Mouse (Mus musculus) midbrain, embryonic 11.5 days (tissue): ENCODE results near the gene Zfp653. TPM values are rescaled to one million over a fixed set of nuclear protein-coding genes. Genes with fewer than 3 reads are reported as not detected.

ENCODE experiments used
- ATAC-seq: fragments of 200-750 bp; cut with Nextera tagmentation; 2 replicates; pipeline ENCODE4 v1.8.0; 2017; ENCODE audit warnings: moderate TSS enrichment, moderate library complexity; ENCODE audit not compliant: low FRiP score
- DNase-seq: peaks from one replicate; pipeline ENCODE4 v3.0.0; 2015; ENCODE audit warnings: low spot score; ENCODE audit errors: missing footprints
- H3K27ac ChIP-seq: fragments of 300-500 bp; sonication (generic); 2 replicates; pipeline ENCODE4 v1.5.1; 2014; ENCODE audit warnings: low read depth, low read length
- H3K27me3 ChIP-seq: fragments of 300-500 bp; sonication (generic); 2 replicates; pipeline ENCODE4 v1.6.1; 2014; ENCODE audit warnings: mild to moderate bottlenecking, low read length, moderate library complexity, mixed read lengths; ENCODE audit not compliant: control insufficient read depth, insufficient read depth
- H3K36me3 ChIP-seq: fragments of 300-500 bp; sonication (generic); 2 replicates; pipeline ENCODE4 v1.6.1; 2014; ENCODE audit warnings: mild to moderate bottlenecking, low read length, moderate library complexity, mixed read lengths; ENCODE audit not compliant: control insufficient read depth, insufficient read depth
- H3K4me1 ChIP-seq: fragments of 300-500 bp; sonication (generic); 2 replicates; pipeline ENCODE4 v1.6.1; 2014; ENCODE audit warnings: low read length; ENCODE audit not compliant: control insufficient read depth, insufficient read depth
- H3K4me2 ChIP-seq: fragments of 300-500 bp; sonication (generic); 2 replicates; pipeline ENCODE4 v1.6.1; 2014; ENCODE audit warnings: mild to moderate bottlenecking, moderate library complexity
- H3K4me3 ChIP-seq: fragments of 300-500 bp; sonication (generic); 2 replicates; pipeline ENCODE4 v1.5.1; 2014; ENCODE audit warnings: low read depth, low read length
- H3K9ac ChIP-seq: fragments of 300-500 bp; sonication (generic); 2 replicates; pipeline ENCODE4 v1.6.1; 2014; ENCODE audit warnings: low read length
- H3K9me3 ChIP-seq: fragments of 300-500 bp; sonication (generic); 2 replicates; pipeline ENCODE4 v1.6.1; 2016; ENCODE audit warnings: low read length; ENCODE audit not compliant: control insufficient read depth
- WGBS: fragments of 180-500 bp; shearing (Covaris S2); extraction: QIAGEN DNeasy Blood & Tissue Kit; methylation state at CpG from one replicate; pipeline ENCODE4 v1.1.7; 2014; 5-methylcytosine and 5-hydroxymethylcytosine counted together
- microRNA-seq: library from miRNA; unstranded; fragments of <30 nt; microRNA quantifications from one replicate; pipeline ENCODE4, GENCODE M21; 2017
- polyA plus RNA-seq: library from polyadenylated mRNA; unstranded; fragments of >200 nt; fragmentation: Nextera tagmentation; extraction: Ambion mirVana; gene quantifications from 2 replicates; pipeline ENCODE4 v1.2.1, GENCODE M21; 2014

Gene Zfp653
- polyA plus RNA-seq, 1 experiment from 2014 or later, result 7.6 TPM

DNA sequence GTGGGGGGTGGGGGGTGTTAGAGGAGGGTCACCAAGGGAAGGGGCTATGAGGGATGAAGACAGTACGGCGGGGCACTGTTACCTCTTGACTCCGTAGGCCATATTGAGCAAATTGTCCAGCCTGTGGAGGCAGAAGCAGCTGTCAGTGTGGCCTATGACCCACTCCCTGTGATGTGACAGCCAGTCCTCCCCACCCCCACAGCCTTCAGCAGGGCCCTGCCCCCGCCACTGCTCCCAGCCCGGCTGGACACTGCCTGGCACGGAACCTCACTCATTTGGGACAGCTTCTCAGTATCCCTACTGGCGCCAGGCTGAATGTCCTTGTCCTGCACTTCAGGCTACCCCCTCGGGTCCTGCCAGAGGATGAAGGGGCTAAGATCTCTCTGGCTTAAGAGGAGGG is 46.6 kb downstream of the Zfp653 start:
- Histone ChIP-seq H3K27ac (no peak overlapping the region), H3K4me1 (peaks cover 23% of the 10 kb centered on the region), H3K36me3 (peaks cover 12% of the 10 kb centered on the region), H3K4me3 (no peak overlapping the region), H3K9ac (no peak overlapping the region), H3K4me2 (no peak overlapping the region), H3K27me3 (no peaks in the 10 kb centered on the region), H3K9me3 (no peaks in the 10 kb centered on the region)
- no peak for DNase-seq
- 58% methylated on average over 8 of the region's 8 CpGs for WGBS
- peak; percentile 64 for ATAC-seq

DNA sequence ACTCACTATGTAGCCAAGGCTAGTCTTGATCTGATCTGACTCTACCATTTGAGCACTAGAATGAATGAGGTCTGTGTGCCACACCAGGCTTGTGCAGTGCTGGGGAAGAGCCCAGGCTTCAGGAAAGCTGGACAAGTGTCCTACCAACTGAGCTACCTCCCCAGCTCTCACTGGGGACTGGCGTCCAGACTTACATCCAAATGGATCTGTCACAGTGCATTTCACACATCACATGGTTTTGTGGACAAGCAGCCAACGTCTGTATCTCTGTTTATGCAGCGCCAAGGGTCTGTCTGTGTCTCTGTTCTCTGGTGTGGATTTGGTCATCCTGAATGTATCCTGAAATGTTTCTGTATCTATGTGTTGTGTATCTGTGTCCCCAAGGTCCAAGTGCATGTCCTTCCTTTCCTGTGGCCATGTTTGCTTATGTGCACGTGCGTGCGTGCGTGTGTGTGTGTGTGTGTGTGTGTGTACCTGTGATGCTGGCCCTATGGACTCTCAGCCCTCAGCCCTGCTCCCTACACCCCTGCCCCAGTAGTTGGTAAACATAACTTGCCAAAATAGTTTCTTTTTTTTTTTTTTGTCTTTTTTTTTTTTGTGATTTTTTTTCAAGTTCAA is 53.9 kb downstream of the Zfp653 start:
- no peak overlapping the region for H3K27ac ChIP-seq
- no peak overlapping the region for H3K4me3 ChIP-seq
- DNase-seq (no peak), ATAC-seq (no peak)
- no peaks in the 10 kb centered on the region for H3K9me3 ChIP-seq
- H3K4me1 ChIP-seq, result no peaks in the 10 kb centered on the region; the same call in 1 of the 2 replicates
- H3K27me3 ChIP-seq, result no peaks in the 10 kb centered on the region
- no peak overlapping the region for H3K4me2 ChIP-seq
- no peak overlapping the region for H3K9ac ChIP-seq
- 75% methylated on average over 7 of the region's 7 CpGs for WGBS
- H3K36me3 ChIP-seq, result peaks cover 18% of the 10 kb centered on the region

DNA sequence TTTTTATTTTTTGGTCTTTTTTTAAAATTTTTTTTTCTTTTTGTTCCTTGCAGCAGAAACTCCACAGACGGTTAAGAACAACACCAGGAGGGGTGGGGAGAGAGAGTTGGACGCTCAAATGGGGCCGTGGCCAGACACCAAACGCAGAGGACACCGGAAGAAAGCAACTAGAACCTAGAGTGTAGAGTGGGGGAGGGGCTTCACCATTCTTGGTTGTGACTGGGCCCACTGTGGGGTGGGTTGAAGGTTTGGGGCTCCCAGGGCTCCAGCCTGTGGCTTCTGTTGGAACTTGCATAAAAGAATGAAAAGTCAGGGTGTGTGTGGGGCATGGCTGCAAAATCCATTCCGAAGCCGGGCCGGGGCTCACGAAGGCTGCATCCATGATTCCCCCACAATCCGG is 54.9 kb downstream of the Zfp653 start:
- Histone ChIP-seq H3K4me1 (no peaks in the 10 kb centered on the region; the same call in 1 of the 2 replicates), H3K27ac (no peak overlapping the region), H3K27me3 (no peaks in the 10 kb centered on the region), H3K4me2 (no peak overlapping the region), H3K36me3 (peaks cover 22% of the 10 kb centered on the region), H3K9ac (no peak overlapping the region), H3K9me3 (no peaks in the 10 kb centered on the region), H3K4me3 (no peak overlapping the region)
- ATAC-seq (no peak), DNase-seq (no peak)
- 74% methylated on average over 10 of the region's 10 CpGs for WGBS

DNA sequence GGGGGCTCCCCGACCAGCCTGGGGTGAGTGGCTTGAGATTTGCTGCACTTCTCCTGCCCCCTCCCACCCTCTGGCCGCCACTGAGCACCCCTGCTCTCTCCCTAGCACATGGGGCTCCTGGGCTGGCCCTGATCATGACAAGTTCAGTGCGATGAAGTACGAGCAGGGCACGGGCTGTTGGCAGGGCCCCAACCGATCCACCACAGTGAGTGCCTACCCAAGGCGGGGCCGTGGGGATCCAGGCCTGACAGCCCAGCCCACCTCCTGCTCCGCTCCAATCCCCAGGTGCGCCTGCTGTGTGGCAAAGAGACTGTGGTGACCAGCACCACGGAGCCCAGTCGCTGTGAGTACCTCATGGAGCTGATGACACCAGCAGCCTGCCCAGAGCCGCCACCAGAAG is 58.4 kb downstream of the Zfp653 start:
- no peaks in the 10 kb centered on the region for H3K27me3 ChIP-seq
- ATAC-seq (peak; percentile 22; the same call in 1 of the 2 replicates), DNase-seq (peak; percentile 83)
- H3K9ac ChIP-seq, result no peak overlapping the region
- peaks cover 39% of the 10 kb centered on the region for H3K36me3 ChIP-seq
- no peak overlapping the region for H3K4me3 ChIP-seq
- H3K4me2 ChIP-seq, result no peak overlapping the region
- H3K4me1 ChIP-seq, result no peaks in the 10 kb centered on the region; the same call in 1 of the 2 replicates
- H3K9me3 ChIP-seq, result no peaks in the 10 kb centered on the region
- 91% methylated on average over 13 of the region's 13 CpGs for WGBS
- H3K27ac ChIP-seq, result no peak overlapping the region

DNA sequence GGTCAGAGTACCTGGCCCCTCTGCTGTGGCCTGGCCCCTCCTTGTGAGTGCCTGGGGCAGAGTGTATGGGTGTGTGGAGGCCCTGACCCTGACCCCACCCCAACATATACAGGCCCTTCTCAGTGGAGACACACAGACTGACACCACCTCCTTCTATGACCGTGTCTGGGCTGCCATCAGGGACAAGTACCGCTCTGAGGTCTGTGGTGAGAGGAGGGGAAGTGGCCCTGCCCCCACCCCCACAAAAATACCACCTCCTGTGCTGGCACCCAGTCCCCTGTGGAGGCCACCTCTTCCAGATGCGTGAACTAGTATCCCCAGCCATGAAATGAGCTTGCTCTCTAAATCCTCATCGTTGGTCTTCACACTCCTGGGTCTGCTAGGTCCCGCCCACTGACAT is 60.1 kb downstream of the Zfp653 start:
- WGBS, result 84% methylated on average over 5 of the region's 5 CpGs
- Histone ChIP-seq H3K27ac (no peak overlapping the region), H3K9me3 (no peaks in the 10 kb centered on the region), H3K36me3 (peaks cover 39% of the 10 kb centered on the region), H3K4me1 (no peaks in the 10 kb centered on the region), H3K4me3 (no peak overlapping the region), H3K27me3 (no peaks in the 10 kb centered on the region), H3K4me2 (no peak overlapping the region), H3K9ac (no peak overlapping the region)
- ATAC-seq, result no peak
- peak; percentile 75 for DNase-seq

Small RNA genes lying within 50 kb of the gene (microRNA-seq; reads per million reads assigned to microRNA genes)
- not detected for gene Mir7084

Other genes starting within 250 kb of the Zfp653 start
- gene Angptl8, start 235.9 kb downstream of the Zfp653 start, polyA plus RNA-seq, result 0.19 and 0.22 TPM in 2 replicates
- gene Dock6, start 218.7 kb downstream of the Zfp653 start, polyA plus RNA-seq, result 15.1 and 15.9 TPM in 2 replicates
- 7.8 and 9.1 TPM in 2 replicates for gene Rab3d, start 153.2 kb downstream of the Zfp653 start, polyA plus RNA-seq
- gene Ccdc159, start 143.9 kb downstream of the Zfp653 start, polyA plus RNA-seq, result 2.4 and 3.4 TPM in 2 replicates
- gene Tmem205, start 143.8 kb downstream of the Zfp653 start, polyA plus RNA-seq, result 30.6 and 35.7 TPM in 2 replicates
- gene Plppr2, start 134.3 kb downstream of the Zfp653 start, polyA plus RNA-seq, result 19.1 and 22.2 TPM in 2 replicates
- 20.3 and 22.3 TPM in 2 replicates for gene Swsap1, start 115.6 kb downstream of the Zfp653 start, polyA plus RNA-seq
- gene Epor, start 107.9 kb downstream of the Zfp653 start, polyA plus RNA-seq, result 3.4 and 5.2 TPM in 2 replicates
- 0.97 and 2.2 TPM in 2 replicates for gene Rgl3, start 81.9 kb downstream of the Zfp653 start, polyA plus RNA-seq
- gene Ccdc151, start 68.7 kb downstream of the Zfp653 start, polyA plus RNA-seq, result 4.7 and 6.3 TPM in 2 replicates
- 85.5 and 86.9 TPM in 2 replicates for gene Prkcsh, start 68.6 kb downstream of the Zfp653 start, polyA plus RNA-seq
- gene Elavl3, start 19.4 kb downstream of the Zfp653 start, polyA plus RNA-seq, result 49.8 and 53.9 TPM in 2 replicates
- gene Gm49318, start 117 bp downstream of the Zfp653 start, polyA plus RNA-seq, result not detected in 2 replicates
- gene Ecsit, start 14.1 kb upstream of the Zfp653 start, polyA plus RNA-seq, result 31.2 and 31.5 TPM in 2 replicates
- gene Cnn1, start 27.8 kb upstream of the Zfp653 start, polyA plus RNA-seq, result 1.3 and 1.6 TPM in 2 replicates
- gene Elof1, start 45.8 kb upstream of the Zfp653 start, polyA plus RNA-seq, result 208 and 225 TPM in 2 replicates
- 15.4 and 19.7 TPM in 2 replicates for gene Acp5, start 64.3 kb upstream of the Zfp653 start, polyA plus RNA-seq
- 63.9 and 66.6 TPM in 2 replicates for gene Pigyl, start 85.5 kb upstream of the Zfp653 start, polyA plus RNA-seq
- 0.17 and 0.23 TPM in 2 replicates for gene Zfp872, start 116.7 kb upstream of the Zfp653 start, polyA plus RNA-seq
- 11.3 and 11.8 TPM in 2 replicates for gene Zfp809, start 154.3 kb upstream of the Zfp653 start, polyA plus RNA-seq
- 6.7 TPM in 2 replicates for gene Zfp599, start 188.5 kb upstream of the Zfp653 start, polyA plus RNA-seq
- gene Zfp810, start 236.3 kb upstream of the Zfp653 start, polyA plus RNA-seq, result 25.9 and 27.4 TPM in 2 replicates